Mouse (Mus musculus): Measurements from ENCODE around the gene Abcb10. TPM values are rescaled to one million over a fixed set of nuclear protein-coding genes. Genes with fewer than 3 reads are reported as not detected.
A peak's percentile ranks its signal among the peaks of the same experiment; 100 is the strongest.
"Not testable (repeated sequence)": the region's sequence is repeated elsewhere in the genome, so short reads cannot be mapped to it uniquely, and the experiment has no call there.

Abcb10 gene
- total RNA-seq, 4 experiments from 2014 or later, result 41.0 to 50.0 (median 45.6) TPM

- no peak for DNase-seq (ENCODE audit: low spot score)
These were observed 1.2 kb downstream of the Abcb10 start for GRCm38 (mm10) chr8:123981674-123982073.

GRCm38 (mm10) chr8:123980239-123980638 lies 2.7 kb downstream of the Abcb10 start:
- DNase-seq (ENCODE audit: low spot score), result no peak

- DNase-seq (ENCODE audit: low spot score), result no peak
These were observed 4.0 kb downstream of the Abcb10 start for GRCm38 (mm10) chr8:123978926-123979325.

DNA sequence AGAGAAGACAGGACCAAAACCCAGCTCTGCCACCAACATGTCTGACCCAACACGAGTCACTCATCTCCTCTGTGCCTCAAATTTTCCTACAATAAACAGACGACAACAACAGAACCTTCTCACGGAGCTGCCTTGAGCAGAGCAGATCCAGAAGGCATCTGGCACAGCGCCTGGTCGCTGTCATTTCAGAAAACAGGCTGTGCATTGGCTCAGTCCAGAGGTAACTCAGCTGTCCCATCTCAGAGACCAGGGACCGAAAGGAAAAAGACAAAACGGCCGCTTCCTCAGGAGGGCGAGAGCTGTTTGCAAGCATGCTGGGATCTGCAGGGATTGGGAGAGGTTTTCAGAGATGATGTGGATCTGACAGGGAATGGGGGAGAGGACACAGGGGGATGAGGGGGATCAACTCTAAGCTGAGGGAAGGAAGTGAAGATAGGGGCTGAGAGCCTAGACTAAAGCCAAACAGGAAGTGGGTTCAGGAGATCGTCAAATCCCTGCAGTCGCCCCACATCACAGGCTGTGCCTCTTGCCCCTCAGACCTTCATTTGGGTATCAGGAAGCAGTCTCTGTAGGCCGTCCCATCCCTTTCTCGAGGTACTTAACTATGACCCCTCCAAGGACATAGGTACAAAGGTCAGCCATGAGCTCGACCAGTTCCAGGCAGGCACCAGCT lies 4.6 kb downstream of the Abcb10 start:
- no peak for DNase-seq (ENCODE audit: low spot score)

DNA sequence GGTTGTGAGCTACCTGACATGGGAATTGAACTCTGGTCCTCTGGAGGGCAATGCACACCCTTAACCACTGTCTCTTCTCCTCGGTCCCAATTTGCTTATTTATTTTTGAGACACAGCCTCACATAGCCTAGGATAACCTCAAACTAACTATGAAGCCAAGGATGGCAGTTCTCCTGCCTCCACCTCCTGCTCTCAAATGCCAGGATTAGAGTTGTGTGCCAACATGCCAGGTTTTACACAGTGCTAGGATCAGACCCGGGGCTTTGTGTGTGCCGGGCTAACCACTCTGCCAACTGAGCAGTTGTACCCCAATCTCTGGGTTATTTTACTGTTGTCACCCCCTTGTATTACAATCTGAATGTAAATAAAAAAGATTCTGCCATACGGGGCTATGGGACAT lies 5.4 kb downstream of the Abcb10 start:
- no peak for DNase-seq (ENCODE audit: low spot score)

- DNase-seq (ENCODE audit: low spot score), result no peak
These were observed 9.4 kb downstream of the Abcb10 start for GRCm38 (mm10) chr8:123973495-123973894.

DNA sequence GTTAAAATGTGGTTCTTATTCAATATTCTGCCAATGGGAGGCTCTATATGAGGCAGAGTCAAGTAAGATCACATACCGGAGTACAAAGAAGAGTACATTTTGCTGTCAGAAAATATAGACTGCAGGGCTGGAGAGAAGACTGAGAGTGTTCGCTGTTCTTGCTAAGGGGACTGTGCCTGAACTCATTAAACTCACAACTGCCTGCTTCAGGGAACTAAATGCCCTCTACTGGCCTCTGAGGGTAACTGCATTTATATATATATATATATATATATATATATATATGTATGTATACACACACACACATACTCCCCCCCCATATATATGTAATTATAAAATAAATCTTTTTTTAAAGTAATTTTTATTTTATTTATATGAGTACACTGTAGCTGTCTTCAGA lies 16.0 kb downstream of the Abcb10 start:
- DNase-seq (ENCODE audit: low spot score), result no peak

DNA sequence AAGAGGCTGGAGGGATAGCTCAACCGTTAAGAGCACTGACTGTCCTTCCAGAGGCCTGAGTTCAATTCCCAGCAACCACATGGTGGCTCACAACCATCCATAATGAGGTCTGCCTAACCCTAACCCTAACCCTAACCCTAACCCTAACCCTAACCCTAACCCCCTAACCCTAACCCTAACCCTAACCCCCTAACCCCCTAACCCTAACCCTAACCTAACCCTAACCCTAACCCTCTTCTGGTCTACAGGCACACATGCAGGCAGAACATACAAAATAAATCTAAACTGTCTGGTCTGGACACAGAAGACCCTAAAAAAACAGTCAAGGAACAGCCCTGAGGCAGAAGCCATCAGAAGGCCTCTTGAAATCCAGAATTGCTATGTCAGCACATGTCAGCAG lies 21.6 kb downstream of the Abcb10 start:
- DNase-seq (ENCODE audit: low spot score), result no peak

- DNase-seq (ENCODE audit: low spot score), result not testable (repeated sequence)
These were observed 22.4 kb downstream of the Abcb10 start for GRCm38 (mm10) chr8:123960556-123960955.

GRCm38 (mm10) chr8:123960056-123960455 lies 22.9 kb downstream of the Abcb10 start:
- DNase-seq (ENCODE audit: low spot score), result no peak

GRCm38 (mm10) chr8:123959473-123959872 lies 23.4 kb downstream of the Abcb10 start:
- no peak for DNase-seq (ENCODE audit: low spot score)

GRCm38 (mm10) chr8:123958130-123958529 lies 24.8 kb downstream of the Abcb10 start:
- peak; percentile 28 for DNase-seq (ENCODE audit: low spot score)

GRCm38 (mm10) chr8:123954246-123954645 lies 28.7 kb downstream of the Abcb10 start:
- DNase-seq (ENCODE audit: low spot score), result no peak

DNA sequence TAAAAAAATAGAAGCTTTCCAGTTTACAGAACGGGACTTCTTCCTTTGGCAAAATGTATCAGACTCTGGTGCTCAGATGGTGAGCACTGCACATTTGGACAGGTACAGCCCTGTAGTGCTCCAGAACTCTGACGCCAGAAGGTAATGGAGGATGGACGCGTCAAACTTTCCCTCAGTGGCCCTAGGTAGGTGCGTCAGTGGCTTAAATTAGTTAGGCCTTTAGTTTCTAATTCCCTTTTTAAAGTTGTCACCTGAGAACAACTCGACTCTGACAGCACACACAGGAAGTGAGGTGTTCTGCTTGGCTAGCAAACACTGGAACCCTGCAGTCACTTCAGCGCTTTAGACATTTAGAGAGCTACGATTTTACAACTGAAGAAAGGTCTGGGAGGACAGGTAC lies 29.2 kb downstream of the Abcb10 start:
- no peak for DNase-seq (ENCODE audit: low spot score)

GRCm38 (mm10) chr8:123950077-123950802 lies 32.7 kb downstream of the Abcb10 start:
- peak; percentile 42 for DNase-seq (ENCODE audit: low spot score)

DNA sequence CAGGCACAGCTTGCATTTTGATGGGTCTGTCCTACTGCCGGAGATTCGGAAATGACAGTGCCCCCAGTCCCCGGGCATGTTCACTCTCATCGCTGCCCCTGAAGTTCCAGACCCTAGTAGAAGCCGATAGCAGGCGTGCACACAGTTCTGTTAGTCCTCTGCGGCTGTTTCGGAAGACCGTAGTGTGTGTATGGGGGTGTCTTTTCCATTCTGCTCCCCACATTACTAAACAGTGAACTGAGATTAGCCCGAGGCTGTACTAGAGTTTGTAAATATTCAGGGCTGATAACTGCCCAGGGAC lies 33.3 kb downstream of the Abcb10 start:
- DNase-seq (ENCODE audit: low spot score), result no peak

DNA sequence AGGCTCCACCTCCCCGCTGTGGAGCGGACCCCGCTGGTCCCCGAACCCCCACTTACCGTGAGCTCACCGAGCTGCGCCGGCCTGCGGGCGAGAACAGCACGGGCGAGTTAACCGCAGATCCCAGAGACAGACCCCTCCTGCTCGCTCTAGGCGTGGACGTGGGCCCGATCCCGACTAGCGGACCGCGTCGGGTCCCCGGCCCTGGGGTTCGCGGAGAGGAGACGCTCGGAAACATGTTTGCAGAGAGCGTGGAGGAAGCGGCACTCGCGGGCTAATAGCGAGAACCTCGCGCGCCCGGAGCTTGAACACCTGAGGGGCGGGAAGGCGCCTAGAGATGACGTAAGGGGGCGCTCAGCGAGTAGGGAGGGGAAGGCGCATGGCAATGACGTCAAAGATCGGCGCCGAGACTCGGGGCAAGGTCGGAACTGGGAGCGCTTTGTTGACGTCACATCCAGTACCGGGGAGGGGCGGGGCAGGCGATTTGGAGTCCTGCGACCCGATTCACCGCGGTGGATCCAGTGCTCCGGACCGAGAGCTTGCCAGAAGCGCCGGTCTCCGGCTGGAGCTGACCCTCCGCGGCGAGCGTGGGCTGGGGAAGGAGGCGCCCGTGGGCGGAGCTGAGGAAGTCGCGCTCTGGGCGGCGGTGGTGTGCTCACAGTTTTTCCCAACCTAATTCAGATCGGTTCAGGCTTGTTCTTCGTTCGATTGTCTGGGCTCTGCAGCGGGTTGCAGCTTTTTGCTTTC lies 33.8 kb downstream of the Abcb10 start, which contains the start of gene Nup133:
Gene Nup133 (minus strand): TSS at position 324 of the 744 bp plus-strand sequence.
- peak; percentile 99 for DNase-seq (ENCODE audit: low spot score)

DNA sequence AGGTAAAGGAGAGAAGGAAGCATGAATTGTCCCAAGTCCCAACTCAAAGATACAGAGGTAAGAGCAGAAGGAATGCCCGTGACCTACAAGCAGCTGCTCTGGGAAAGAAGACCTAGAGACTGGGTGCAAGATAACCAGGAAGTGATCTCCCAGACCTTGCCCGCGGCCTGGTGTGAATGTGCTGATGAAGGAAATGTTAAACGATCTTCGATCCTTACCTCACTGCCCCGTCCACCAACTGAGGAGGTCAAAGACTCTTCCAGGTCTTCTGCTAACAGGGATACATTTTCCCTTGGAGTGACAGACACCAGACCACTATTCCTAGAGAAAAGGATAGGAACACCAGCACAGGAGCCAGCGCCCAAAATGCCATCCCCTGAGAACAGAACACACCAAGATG lies 53.9 kb downstream of the Abcb10 start:
- DNase-seq (ENCODE audit: low spot score), result no peak

DNA sequence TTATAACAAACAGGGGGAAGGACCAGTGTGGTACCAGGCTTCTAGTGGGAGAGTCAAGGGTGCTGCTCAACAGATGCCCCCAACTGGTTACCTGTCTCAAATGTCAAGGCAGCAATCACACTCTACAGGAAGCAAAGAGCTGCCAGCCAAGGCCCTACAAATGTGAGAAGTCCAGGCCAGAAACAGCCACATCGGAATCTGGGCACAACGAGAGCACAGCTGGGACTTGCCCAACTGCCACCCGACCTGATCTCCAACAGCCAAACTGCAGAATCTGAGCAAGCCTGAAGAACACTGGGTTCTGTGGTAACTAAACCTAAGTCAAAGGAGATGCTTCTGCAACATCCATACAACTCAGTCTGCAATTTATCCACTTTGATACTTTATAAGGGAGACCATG lies 57.3 kb downstream of the Abcb10 start:
- DNase-seq (ENCODE audit: low spot score), result no peak

DNA sequence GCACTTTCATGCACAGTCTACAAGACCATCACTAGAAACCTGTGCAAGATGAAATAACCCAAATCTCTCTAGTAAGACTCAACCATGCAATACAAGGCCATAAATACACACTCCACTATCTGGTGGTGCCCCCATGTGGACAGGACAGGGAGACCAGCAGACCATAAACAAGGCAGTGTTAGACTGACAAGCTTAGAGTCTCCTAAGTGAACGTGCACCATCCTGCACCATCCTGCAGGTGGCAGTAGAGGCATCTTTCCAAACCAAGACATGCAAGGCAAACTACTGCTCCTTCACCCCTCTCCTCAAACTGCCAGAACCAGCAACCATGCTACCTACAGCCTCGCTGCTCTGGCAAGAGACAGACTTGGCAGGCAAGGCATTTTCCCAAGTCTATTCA lies 58.2 kb downstream of the Abcb10 start:
- DNase-seq (ENCODE audit: low spot score), result peak; percentile 73

GRCm38 (mm10) chr8:123914635-123915034 lies 68.3 kb downstream of the Abcb10 start:
- no peak for DNase-seq (ENCODE audit: low spot score)

- DNase-seq (ENCODE audit: low spot score), result no peak
These were observed 70.7 kb downstream of the Abcb10 start for GRCm38 (mm10) chr8:123912265-123912664.

GRCm38 (mm10) chr8:123907604-123908003 lies 75.3 kb downstream of the Abcb10 start:
- no peak for DNase-seq (ENCODE audit: low spot score)

All from heart, adult 8-10 months (tissue).